Mouse (Mus musculus) heart, postnatal 10 days (tissue): ENCODE results near the gene Stat2. TPM values are rescaled to one million over a fixed set of nuclear protein-coding genes. Genes with fewer than 3 reads are reported as not detected.

Source experiments
- DNase-seq, 2 experiments: peaks; one replicate each; pipeline ENCODE4 v3.0.0; 2021
- intact Hi-C: fragments of 180-260 bp; cut with DNase I; formaldehyde crosslinking; loops from one replicate; pipeline ENCODE4 v1.15.1; 2025
- total RNA-seq, 2 experiments: library from RNA; stranded (reverse); gene quantifications; 2 replicates each; pipeline ENCODE4 v1.2.3; 2021

Gene Stat2
- total RNA-seq, result 10 to 100 TPM; 10.0 to 11.5 TPM

- peak; percentile 98 for DNase-seq
- intact Hi-C loops, result loop anchor here (5.0 kb wide), 1 partner anchor 128 kb away; no protein-coding TSS in a partner anchor
These were observed at the start of gene Stat2 for GRCm38 (mm10) chr10:128270287-128270841. Gene Stat2, plus strand, starts transcription at chr10:128270559.

DNA sequence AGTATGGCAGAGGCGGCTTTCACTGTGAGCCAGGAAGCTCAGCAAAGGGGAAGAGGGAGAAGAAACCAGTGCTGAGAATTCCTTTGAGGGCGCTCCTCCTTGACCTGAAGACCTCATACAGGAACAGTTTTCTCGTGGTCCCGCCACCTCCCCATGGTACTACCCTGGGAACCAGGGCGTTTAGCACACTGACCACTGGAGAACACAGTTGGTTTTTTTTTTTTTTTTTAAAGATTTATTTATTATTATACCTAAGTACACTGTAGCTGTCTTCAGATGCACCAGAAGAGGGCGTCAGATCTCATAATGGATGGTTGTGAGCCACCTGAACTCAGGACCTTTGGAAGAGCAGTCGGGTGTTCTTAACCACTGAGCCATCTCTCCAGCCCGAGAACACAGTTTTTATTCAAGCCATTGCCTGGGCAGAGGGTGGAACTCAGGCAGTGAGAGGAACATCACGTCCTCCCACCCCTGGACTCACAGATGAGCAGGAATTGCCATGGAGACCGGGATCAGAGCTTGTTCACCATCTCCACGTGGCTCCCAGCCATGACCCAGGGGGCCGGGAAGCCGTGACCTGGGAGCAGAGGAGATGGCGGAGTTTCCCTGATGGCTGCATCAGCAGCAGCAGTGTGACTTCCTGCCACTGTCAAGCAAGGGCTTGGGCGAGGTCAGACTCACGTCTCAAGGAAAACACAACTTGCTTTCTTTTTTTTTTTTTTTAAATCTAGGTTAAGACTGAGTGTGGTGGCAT, 48.6 kb upstream of the Stat2 start:
- DNase-seq, result no peak
- intact Hi-C loops, result no loop called here

- intact Hi-C loops, result no loop called here
- no peak for DNase-seq
These were observed 45.3 kb upstream of the Stat2 start for GRCm38 (mm10) chr10:128225064-128225463.

DNA sequence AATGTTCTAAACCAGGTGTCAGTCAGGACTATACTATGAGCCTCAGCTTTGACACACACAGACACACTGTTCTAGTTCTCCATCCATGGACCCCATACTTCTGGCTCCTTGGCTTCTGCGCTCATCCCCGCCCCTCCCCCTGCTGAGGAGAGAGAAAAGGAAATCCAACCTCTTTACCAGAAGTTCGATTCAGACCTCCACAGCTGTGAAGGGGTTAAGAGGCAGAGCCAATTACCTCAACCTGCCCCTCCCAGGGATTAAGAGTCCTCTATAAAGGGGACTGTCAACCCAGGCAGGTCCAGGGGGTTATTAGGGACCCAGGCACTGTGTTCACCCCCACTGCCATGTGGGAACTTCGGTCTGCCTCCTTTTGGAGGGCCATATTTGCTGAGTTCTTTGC, 44.8 kb upstream of the Stat2 start, which contains the start of gene Mip:
Gene Mip (plus strand): TSS at position 301 of the 400 bp plus-strand sequence.
- intact Hi-C loops, result no loop called here
- DNase-seq, result no peak

DNA sequence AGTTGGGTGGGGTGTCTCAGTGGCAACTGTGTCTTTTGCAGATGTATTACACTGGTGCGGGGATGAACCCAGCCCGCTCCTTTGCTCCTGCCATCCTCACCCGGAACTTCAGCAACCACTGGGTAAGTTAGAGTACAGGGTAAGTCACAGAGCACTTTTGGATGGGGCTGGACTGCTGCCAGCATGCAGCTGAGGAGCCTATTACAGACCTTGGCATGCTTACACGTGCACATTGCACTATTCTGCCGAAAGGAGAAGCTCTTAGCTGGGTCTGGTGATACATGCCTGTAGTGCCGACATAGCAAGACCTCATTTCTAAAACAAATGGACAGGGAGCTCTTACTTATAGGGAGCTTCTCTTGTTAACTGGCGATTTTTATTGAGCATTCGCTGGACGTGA, 42.8 kb upstream of the Stat2 start:
- no peak for DNase-seq
- intact Hi-C loops, result no loop called here

GRCm38 (mm10) chr10:128228009-128228408, 42.4 kb upstream of the Stat2 start:
- intact Hi-C loops, result no loop called here
- DNase-seq, result no peak

GRCm38 (mm10) chr10:128230582-128230981, 39.8 kb upstream of the Stat2 start:
- no peak for DNase-seq
- intact Hi-C loops, result no loop called here

GRCm38 (mm10) chr10:128231146-128231545, 39.2 kb upstream of the Stat2 start:
- DNase-seq, result no peak
- intact Hi-C loops, result no loop called here

DNA sequence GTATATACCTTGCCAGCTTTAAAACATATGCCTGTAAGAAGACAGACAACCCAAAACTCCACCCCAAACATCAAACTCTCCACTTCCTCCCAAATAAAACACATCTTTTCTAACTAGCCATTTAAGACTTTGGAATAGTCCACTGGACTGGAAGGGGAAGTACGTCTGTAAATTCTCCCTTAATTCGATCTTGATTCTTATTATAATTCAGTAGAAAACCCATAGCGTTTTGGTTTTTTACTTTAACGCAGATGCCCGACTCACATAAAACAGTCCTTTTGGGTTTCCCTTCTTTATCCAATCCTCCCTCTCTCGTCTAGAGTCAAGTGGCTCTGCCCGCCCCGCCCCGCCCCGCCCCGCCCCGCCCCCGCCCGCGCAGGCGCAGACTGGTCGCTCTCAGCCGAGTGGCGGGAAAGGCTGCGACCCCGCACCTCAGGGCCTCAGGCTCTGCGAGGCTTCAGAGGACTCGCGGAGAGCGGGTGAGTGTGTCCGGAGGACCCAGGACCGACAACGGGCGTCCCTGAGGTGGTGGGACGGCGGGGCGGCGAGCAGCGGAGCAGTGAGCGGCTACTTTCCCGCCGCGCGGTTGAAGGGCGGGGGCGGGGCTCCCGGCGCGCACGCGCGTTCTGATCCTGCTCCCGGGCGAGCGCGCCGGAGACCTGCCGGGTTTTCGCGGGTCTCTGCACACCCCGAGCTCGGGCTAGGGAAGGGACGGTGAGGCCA, 38.5 kb upstream of the Stat2 start, which contains the start of gene Timeless:
Gene Timeless (plus strand): TSS at position 369 of the 723 bp plus-strand sequence.
- peak; percentile 92 to 95 for DNase-seq
- intact Hi-C loops, result loop anchor here (1.0 kb wide), 1 partner anchor 19 kb away; no protein-coding TSS in a partner anchor

DNA sequence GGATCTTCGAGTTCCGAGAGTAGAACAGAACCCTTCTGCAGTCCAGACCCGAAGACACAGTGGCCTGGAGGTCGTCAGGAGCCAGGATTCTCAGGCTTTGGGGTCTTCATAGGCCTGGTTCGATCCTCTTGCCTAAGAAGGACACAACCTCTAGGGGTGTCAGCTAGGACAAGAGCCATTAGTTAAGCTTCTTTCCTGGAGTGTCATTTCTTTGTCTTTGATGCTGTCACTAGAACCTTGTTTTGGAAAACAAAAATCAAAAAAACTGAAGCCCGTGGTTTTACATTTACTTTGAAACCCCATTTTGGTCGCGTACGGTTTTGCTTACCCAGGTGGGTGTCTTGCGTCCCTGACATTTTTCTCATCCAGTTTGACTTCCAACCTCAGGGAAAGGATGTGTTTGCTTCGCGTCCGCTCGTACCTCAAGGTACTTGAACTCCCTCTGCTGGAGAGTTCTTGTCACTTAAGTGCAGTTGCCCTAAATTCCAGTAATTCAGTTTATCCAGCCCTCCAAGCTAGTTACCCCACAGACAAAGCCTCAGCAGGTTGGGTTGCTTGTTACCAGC, 37.9 kb upstream of the Stat2 start:
- peak; percentile 73 to 76 for DNase-seq
- intact Hi-C loops, result loop anchor here (1.0 kb wide), 1 partner anchor 19 kb away; no protein-coding TSS in a partner anchor

- intact Hi-C loops, result no loop called here
- DNase-seq, result no peak
These were observed 34.0 kb upstream of the Stat2 start for GRCm38 (mm10) chr10:128236321-128236720.

- intact Hi-C loops, result no loop called here
These were observed 32.4 kb upstream of the Stat2 start for GRCm38 (mm10) chr10:128237807-128238480.

DNA sequence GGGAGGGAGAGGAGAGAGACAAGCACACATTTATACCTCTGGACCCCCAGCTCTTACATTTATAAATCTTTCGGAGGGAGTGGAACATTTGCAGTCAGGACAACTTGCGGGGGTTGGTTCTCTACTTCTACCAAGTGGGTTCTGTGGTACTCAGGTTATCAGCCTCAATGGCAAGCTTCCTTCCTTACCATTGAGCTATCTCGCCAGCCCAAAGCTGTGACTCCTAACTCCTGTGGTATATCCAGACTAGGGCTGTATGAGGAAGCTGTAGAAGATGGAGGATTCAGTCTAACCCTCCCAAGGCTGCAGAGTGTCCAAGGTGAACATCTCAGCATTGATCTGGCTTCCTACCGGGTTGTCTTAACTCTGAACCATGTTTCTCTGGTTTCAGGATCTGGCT, 31.2 kb upstream of the Stat2 start:
- DNase-seq, result no peak
- intact Hi-C loops, result no loop called here

More at GRCm38 (mm10) chr10:128237807-128238480, 32.4 kb upstream of the Stat2 start:
- peak; percentile 53 to 60 for DNase-seq

DNA sequence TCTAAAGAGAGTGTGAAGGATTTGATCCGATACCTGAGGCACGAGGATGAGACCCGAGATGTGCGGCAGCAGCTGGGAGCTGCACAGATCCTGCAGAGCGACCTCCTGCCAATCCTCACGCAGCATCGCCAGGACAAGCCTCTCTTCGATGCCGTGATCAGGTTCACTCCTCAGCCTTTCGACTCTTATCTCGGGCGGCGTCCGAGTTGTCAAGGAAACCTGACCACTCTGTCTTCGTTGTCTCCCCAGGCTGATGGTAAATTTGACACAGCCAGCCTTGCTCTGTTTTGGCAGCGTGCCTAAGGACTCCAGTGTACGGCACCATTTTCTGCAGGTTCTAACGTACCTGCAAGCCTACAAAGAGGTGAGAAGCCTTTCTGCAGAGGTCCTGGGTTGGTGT, 30.2 kb upstream of the Stat2 start:
- DNase-seq, result no peak
- intact Hi-C loops, result no loop called here

DNA sequence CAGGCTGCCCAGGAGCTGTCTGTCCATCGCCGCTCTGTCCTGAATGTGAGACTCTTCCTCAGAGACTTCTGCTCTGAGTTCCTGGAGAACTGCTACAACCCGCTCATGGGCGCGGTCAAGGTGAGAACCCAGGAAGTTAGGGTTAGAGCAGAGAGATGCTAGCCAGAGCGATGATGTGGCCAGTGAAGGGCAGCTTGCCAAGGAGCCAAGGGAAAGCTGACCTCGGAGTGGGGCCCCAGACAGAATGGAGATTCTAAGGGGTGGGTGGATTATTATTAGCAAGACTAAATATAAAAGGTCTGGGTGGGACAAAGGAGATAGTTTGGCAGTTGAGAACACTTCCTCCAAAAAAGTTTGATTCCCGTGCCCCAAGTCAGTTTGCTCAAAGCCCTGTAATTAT, 27.1 kb upstream of the Stat2 start:
- peak; percentile 17 to 37 for DNase-seq
- intact Hi-C loops, result no loop called here

GRCm38 (mm10) chr10:128244121-128244520, 26.2 kb upstream of the Stat2 start:
- no peak for DNase-seq
- intact Hi-C loops, result no loop called here

GRCm38 (mm10) chr10:128247020-128247732, 23.2 kb upstream of the Stat2 start:
- intact Hi-C loops, result no loop called here
- peak; percentile 68 to 76 for DNase-seq

DNA sequence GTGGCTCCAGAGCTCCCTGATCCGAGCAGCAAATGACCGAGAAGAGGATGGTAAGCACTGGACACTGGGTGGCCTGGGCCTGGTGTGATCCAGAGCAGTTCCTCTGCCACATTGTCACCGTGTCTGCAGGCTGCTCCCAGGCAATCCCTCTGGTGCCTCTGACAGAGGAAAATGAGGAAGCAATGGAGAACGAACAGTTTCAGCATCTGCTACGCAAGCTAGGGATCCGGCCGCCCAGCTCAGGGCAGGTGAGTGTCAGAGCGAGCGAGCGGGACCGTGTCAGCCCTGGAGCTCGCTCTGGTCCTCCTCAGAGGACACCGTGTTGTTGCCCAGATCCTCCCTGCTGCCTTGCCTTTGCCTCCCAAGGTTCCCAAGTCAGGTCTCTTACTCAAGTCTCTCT, 19.8 kb upstream of the Stat2 start:
- DNase-seq, result no peak
- intact Hi-C loops, result no loop called here

DNA sequence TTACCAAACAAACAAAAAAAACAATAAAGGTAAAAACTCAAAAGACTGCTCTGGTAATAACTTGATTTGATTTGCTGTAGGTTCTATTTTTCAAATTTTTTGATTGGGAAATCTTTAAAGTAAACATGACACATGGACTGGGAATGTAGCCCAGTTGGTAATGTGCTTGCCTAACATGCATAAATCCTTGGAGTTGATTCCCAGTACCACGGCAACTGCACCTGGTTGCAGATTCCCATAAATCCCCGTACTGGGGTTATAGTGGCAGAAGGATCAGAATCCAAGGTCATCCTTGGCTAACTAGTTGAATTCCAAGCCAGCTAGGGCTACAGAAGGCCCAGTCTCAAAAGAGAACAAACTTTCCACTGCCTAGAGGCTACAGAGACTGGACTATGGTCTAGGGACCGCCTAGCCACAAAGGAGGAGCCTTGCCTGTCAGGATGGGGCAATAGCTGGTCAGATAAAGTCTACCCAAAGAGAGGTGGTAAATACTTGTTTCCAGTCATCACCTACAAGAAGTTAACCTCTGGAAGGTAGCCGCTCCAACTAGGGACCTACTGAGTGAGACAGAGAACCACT, 16.6 kb upstream of the Stat2 start, which contains the start of gene Apon:
Gene Apon (plus strand): TSS at position 420 of the 579 bp plus-strand sequence.
- intact Hi-C loops, result no loop called here
- no peak for DNase-seq
